Mouse (Mus musculus): ENCODE measurements at regions not wholly inside any gene's neighbourhood (a gene's known extent, or its start where the extent isn't known, plus 50 kb on each side); places are given as distances from the start of the nearest gene placed in this dataset.

- TF ChIP-seq BHLHE40 (IDR thresholded peaks at IDR 0.05; ENCODE audit: low read depth, low read length), result no peak
- no peak for TF ChIP-seq ETS1 (conservative IDR thresholded peaks at IDR 0.05; ENCODE audit: low read depth, low read length)
- no peak for TF ChIP-seq CTCF (conservative IDR thresholded peaks at IDR 0.05 in 1 of 2, IDR thresholded peaks at IDR 0.05 in 1 of 2; ENCODE audit: low read depth in 2 of 2, low read length in 2 of 2)
- TF ChIP-seq MYC (IDR thresholded peaks at IDR 0.05; ENCODE audit: low read depth, low read length), result no peak
- no peak for TF ChIP-seq EP300 (IDR thresholded peaks at IDR 0.05; ENCODE audit: low read length)
- TF ChIP-seq HCFC1 (IDR thresholded peaks at IDR 0.05; ENCODE audit: low read depth, low read length), result no peak
These were observed 142.8 kb upstream of the Cadm1 start for GRCm38 (mm10) chr9:47387221-47387620.
